8 mouse cellular contexts compared by ENCODE assay signal in the genomic region with DNA sequence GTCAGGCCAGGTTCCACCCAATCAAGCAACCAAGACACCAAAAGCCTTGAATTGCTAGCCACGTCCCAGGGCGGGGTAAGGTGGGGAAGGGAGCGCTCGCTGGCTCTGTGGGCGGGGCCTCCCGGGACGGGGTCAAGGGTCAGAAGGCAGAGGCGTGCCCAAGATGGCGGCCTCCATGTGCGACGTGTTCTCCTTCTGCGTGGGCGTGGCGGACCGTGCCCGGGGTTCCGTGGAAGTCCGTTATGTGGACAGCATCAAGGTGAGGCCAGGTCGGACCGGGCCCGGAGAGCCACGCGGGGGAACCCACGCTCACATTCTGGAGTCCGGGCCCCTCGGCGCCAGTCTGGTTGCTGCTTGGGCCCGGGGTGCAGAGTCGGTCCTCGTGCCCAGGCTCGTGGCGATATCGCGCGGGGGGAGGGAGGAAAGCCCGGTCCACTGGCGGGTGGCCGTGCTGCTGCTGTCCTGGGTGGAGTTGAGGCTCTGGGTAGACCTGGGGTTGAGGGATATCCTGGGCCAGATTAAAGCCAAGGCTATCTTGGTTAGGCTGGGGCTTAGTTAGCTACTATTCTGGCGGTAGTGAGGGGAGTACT. TPM values are rescaled to one million over a fixed set of nuclear protein-coding genes. Genes with fewer than 3 reads are reported as not detected.
DNase-seq lines count a peak whose midpoint lies in the region; ATAC-seq lines count a peak whose summit lies in the region.

A gene (plus strand): TSS at position 148 of the 590 bp plus-strand sequence.

- peaks cover 8% of the 10 kb centered on the region for H3K27me3 ChIP-seq in forebrain, embryonic 10.5 days (ENCODE audit: poor library complexity, severe bottlenecking)
- peaks cover 4% of the 10 kb centered on the region; the same call in 1 of the 2 replicates for H3K27me3 ChIP-seq in heart, embryonic 14.5 days (ENCODE audit: control insufficient read depth, insufficient read depth, low read length)
- peaks cover 32% of the 10 kb centered on the region for H3K27me3 ChIP-seq in liver, embryonic 12.5 days (replicated peaks)
- no peaks in the 10 kb centered on the region for H3K27me3 ChIP-seq in stomach, embryonic 14.5 days (ENCODE audit: control insufficient read depth, insufficient read depth, low read length)

- peak within 1 kb of the TSS; percentile 79 for H3K4me3 ChIP-seq in forebrain, embryonic 10.5 days
- peak within 1 kb of the TSS; percentile 70 to 94 for H3K4me3 ChIP-seq in heart, embryonic 14.5 days (ENCODE audit: control insufficient read depth in 1 of 2, insufficient read depth in 1 of 2, low read depth in 1 of 2, low read length in 2 of 2)
- H3K4me3 ChIP-seq in liver, embryonic 12.5 days, result peak within 1 kb of the TSS; percentile 92
- peak within 1 kb of the TSS; percentile 94 for H3K4me3 ChIP-seq in stomach, embryonic 14.5 days (ENCODE audit: low read depth, low read length)

- no peaks in the 10 kb centered on the region for H3K9me3 ChIP-seq in forebrain, embryonic 10.5 days
- no peaks in the 10 kb centered on the region for H3K9me3 ChIP-seq in heart, embryonic 14.5 days (ENCODE audit: control insufficient read depth, low read length)
- no peaks in the 10 kb centered on the region for H3K9me3 ChIP-seq in liver, embryonic 12.5 days (replicated peaks)
- H3K9me3 ChIP-seq in stomach, embryonic 14.5 days (ENCODE audit: control insufficient read depth, low read depth, low read length), result no peaks in the 10 kb centered on the region

- peak within 1 kb of the TSS; percentile 91 for H3K27ac ChIP-seq in forebrain, embryonic 10.5 days
- no peak within 1 kb of the TSS for H3K27ac ChIP-seq in heart, embryonic 14.5 days (replicated peaks in 1 of 2; ENCODE audit: control insufficient read depth in 1 of 2, insufficient read depth in 1 of 2, low read depth in 2 of 2, low read length in 2 of 2)
- peak within 1 kb of the TSS; percentile 38; the same call in 1 of the 2 replicates for H3K27ac ChIP-seq in liver, embryonic 12.5 days
- H3K27ac ChIP-seq in stomach, embryonic 14.5 days (ENCODE audit: low read length), result no peak within 1 kb of the TSS

- peak within 1 kb of the TSS; percentile 86 for H3K9ac ChIP-seq in heart, embryonic 14.5 days (ENCODE audit: low read length)
- H3K9ac ChIP-seq in liver, embryonic 12.5 days, result peak within 1 kb of the TSS; percentile 80
- H3K9ac ChIP-seq in stomach, embryonic 14.5 days (replicated peaks; ENCODE audit: low read depth, low read length), result peak within 1 kb of the TSS; percentile 68

- peak within 1 kb of the TSS; percentile 91 for H3K4me2 ChIP-seq in heart, embryonic 14.5 days (ENCODE audit: low read length)
- H3K4me2 ChIP-seq in liver, embryonic 12.5 days, result peak within 1 kb of the TSS; percentile 93
- peak within 1 kb of the TSS; percentile 69 for H3K4me2 ChIP-seq in stomach, embryonic 14.5 days (replicated peaks; ENCODE audit: low read depth, low read length)

- peaks cover 25% of the 10 kb centered on the region for H3K4me1 ChIP-seq in forebrain, embryonic 10.5 days
- peaks cover 5 to 7% of the 10 kb centered on the region in 2 experiments; a peak in 2 of 4 replicates for H3K4me1 ChIP-seq in heart, embryonic 14.5 days (ENCODE audit: control insufficient read depth in 2 of 2, insufficient read depth in 2 of 2, low read length in 2 of 2)
- H3K4me1 ChIP-seq in liver, embryonic 12.5 days, result peaks cover 30% of the 10 kb centered on the region
- 0 out of 2 replicates have a peak, but pooled peaks cover 4% of the 10 kb centered on the region for H3K4me1 ChIP-seq in stomach, embryonic 14.5 days (ENCODE audit: control insufficient read depth, insufficient read depth, low read length)

- peak; percentile 78 to 88 for DNase-seq in CD8-positive naive resting alpha-beta T cell, adult 2 months (ENCODE audit: low read depth in 2 of 2, low spot score in 2 of 2)
- peak; percentile 76 for DNase-seq in c-Kit-positive CD71-negative TER-119-negative erythroid progenitor cells, embryonic 14.5 days (ENCODE audit: low read depth)
- DNase-seq in forebrain, embryonic 10.5 days (ENCODE audit: extremely low spot score, low spot score), result peak; percentile 84
- DNase-seq in kidney, postnatal 14 days, result peak; percentile 89
- peak; percentile 88 for DNase-seq in naive thymus-derived CD4-positive, alpha-beta T cell, adult 2 months (ENCODE audit: low read depth)

- peak; percentile 78 for ATAC-seq in heart, embryonic 14.5 days (ENCODE audit: insufficient number of reproducible peaks, insufficient read depth, low FRiP score, low read depth)
- peak; percentile 91 for ATAC-seq in liver, embryonic 12.5 days
- ATAC-seq in stomach, embryonic 14.5 days (ENCODE audit: insufficient number of reproducible peaks, insufficient read depth, low FRiP score, low read depth), result peak; percentile 87

- WGBS in forebrain, embryonic 10.5 days, result under 1% methylated on average over 39 of the region's 39 CpGs
- under 1% methylated on average over 39 of the region's 39 CpGs for WGBS in heart, embryonic 14.5 days
- 1% methylated on average over 39 of the region's 39 CpGs for whole genome bisulfite sequencing in liver, embryonic 12.5 days (ENCODE audit: insufficient replicate concordance)
- under 1% methylated on average over 36 of the region's 39 CpGs for WGBS in stomach, embryonic 14.5 days

- H3K36me3 ChIP-seq in forebrain, embryonic 10.5 days (replicated peaks), result no peaks in the 10 kb centered on the region
- H3K36me3 ChIP-seq in heart, embryonic 14.5 days (ENCODE audit: control insufficient read depth, insufficient read depth, low read length), result no peaks in the 10 kb centered on the region
- H3K36me3 ChIP-seq in liver, embryonic 12.5 days, result no peaks in the 10 kb centered on the region
- H3K36me3 ChIP-seq in stomach, embryonic 14.5 days (ENCODE audit: control insufficient read depth, insufficient read depth, low read length), result no peaks in the 10 kb centered on the region

RNA-seq across cellular contexts. Expression of the gene that starts here (rescaled TPM):
- polyA plus RNA-seq in forebrain, embryonic 10.5 days (2016; fragmentation: Nextera tagmentation; extraction: Ambion mirVana), result 84.4 and 85.8 TPM in 2 replicates
- polyA plus RNA-seq in heart, embryonic 14.5 days (2014; fragmentation: Nextera tagmentation; extraction: Ambion mirVana), result 30.5 and 33.5 TPM in 2 replicates
- 41.6 and 45.4 TPM in 2 replicates for polyA plus RNA-seq in liver, embryonic 12.5 days (2016; fragmentation: Nextera tagmentation; extraction: Ambion mirVana)
- 43.6 and 45.8 TPM in 2 replicates for polyA plus RNA-seq in stomach, embryonic 14.5 days (2014; fragmentation: Nextera tagmentation; extraction: Ambion mirVana)

Comparison
In these comparisons a context has a peak if more than half of its experiments do, and no peak if none do; other contexts are left out.
1. H3K27ac ChIP-seq: peak in forebrain, embryonic 10.5 days (single experiment) and liver, embryonic 12.5 days (single experiment); none in heart, embryonic 14.5 days (0 of 2) and stomach, embryonic 14.5 days (single experiment).
2. Peak in every context shown above with its lines, with median percentiles within 50 percentile points of each other: DNase-seq, H3K4me3 ChIP-seq, ATAC-seq, H3K4me2 ChIP-seq and H3K9ac ChIP-seq.